Mouse (Mus musculus): ENCODE results near the gene Larp1b.
"Not testable (repeated sequence)": the region's sequence is repeated elsewhere in the genome, so short reads cannot be mapped to it uniquely, and the experiment has no call there.

Gene Larp1b

GRCm38 (mm10) chr3:40949170-40949902 lies at the start of gene Larp1b:
Gene Larp1b, plus strand, starts transcription at chr3:40949828.
- DNase-seq (ENCODE audit: low spot score): peak; percentile 98

- DNase-seq (ENCODE audit: low spot score): not testable (repeated sequence)
Observed at GRCm38 (mm10) chr3:40902443-40902842, 47.2 kb upstream of the Larp1b start, which contains the start of gene 1700034I23Rik. Gene 1700034I23Rik, minus strand, starts transcription at chr3:40902543.

GRCm38 (mm10) chr3:40938189-40938588 lies 11.4 kb upstream of the Larp1b start:
- DNase-seq (ENCODE audit: low spot score): no peak

- no peak for DNase-seq (ENCODE audit: low spot score)
Observed at GRCm38 (mm10) chr3:40938592-40938991, 11.0 kb upstream of the Larp1b start.

GRCm38 (mm10) chr3:40939019-40939418 lies 10.6 kb upstream of the Larp1b start:
- DNase-seq (ENCODE audit: low spot score): no peak

- peak; percentile 21 for DNase-seq (ENCODE audit: low spot score)
Observed at GRCm38 (mm10) chr3:40949903-40950600, 424 bp downstream of the Larp1b start.

GRCm38 (mm10) chr3:40950601-40951201 lies 1.1 kb downstream of the Larp1b start:
- DNase-seq (ENCODE audit: low spot score): peak; percentile 45

- peak; percentile 15 for DNase-seq (ENCODE audit: low spot score)
Observed at GRCm38 (mm10) chr3:40951365-40951764, 1.7 kb downstream of the Larp1b start.

GRCm38 (mm10) chr3:40952606-40953005 lies 3.0 kb downstream of the Larp1b start:
- DNase-seq (ENCODE audit: low spot score): no peak

GRCm38 (mm10) chr3:40954792-40955191 lies 5.2 kb downstream of the Larp1b start:
- DNase-seq (ENCODE audit: low spot score): no peak

GRCm38 (mm10) chr3:40958831-40959230 lies 9.2 kb downstream of the Larp1b start:
- DNase-seq (ENCODE audit: low spot score): no peak

GRCm38 (mm10) chr3:40980758-40981157 lies 31.1 kb downstream of the Larp1b start:
- no peak for DNase-seq (ENCODE audit: low spot score)

- DNase-seq (ENCODE audit: low spot score): no peak
Observed at GRCm38 (mm10) chr3:40987539-40987938, 37.9 kb downstream of the Larp1b start.

GRCm38 (mm10) chr3:40988722-40989121 lies 39.1 kb downstream of the Larp1b start:
- DNase-seq (ENCODE audit: low spot score): peak; percentile 7

- no peak for DNase-seq (ENCODE audit: low spot score)
Observed at GRCm38 (mm10) chr3:40991541-40991940, 41.9 kb downstream of the Larp1b start.

- no peak for DNase-seq (ENCODE audit: low spot score)
Observed at GRCm38 (mm10) chr3:40995161-40995560, 45.5 kb downstream of the Larp1b start.

- DNase-seq (ENCODE audit: low spot score): no peak
Observed at GRCm38 (mm10) chr3:41009315-41009714, 59.7 kb downstream of the Larp1b start.

GRCm38 (mm10) chr3:41009990-41010389 lies 60.4 kb downstream of the Larp1b start:
- no peak for DNase-seq (ENCODE audit: low spot score)

GRCm38 (mm10) chr3:41010701-41011100 lies 61.1 kb downstream of the Larp1b start:
- no peak for DNase-seq (ENCODE audit: low spot score)

- no peak for DNase-seq (ENCODE audit: low spot score)
Observed at GRCm38 (mm10) chr3:41012451-41012850, 62.8 kb downstream of the Larp1b start.

- no peak for DNase-seq (ENCODE audit: low spot score)
Observed at GRCm38 (mm10) chr3:41014946-41015345, 65.3 kb downstream of the Larp1b start.

GRCm38 (mm10) chr3:41018022-41018608 lies 68.5 kb downstream of the Larp1b start:
- DNase-seq (ENCODE audit: low spot score): no peak

- no peak for DNase-seq (ENCODE audit: low spot score)
Observed at GRCm38 (mm10) chr3:41020687-41021086, 71.1 kb downstream of the Larp1b start.
